Mouse (Mus musculus) T-helper 1 cell (primary cell): ENCODE results near the gene Gm13101.
"Not testable (repeated sequence)": the region's sequence is repeated elsewhere in the genome, so short reads cannot be mapped to it uniquely, and the experiment has no call there.

Source experiments
- in situ Hi-C: fragments of 300-600 bp; cut with MboI, MseI; formaldehyde crosslinking; loops from one replicate; pipeline ENCODE4 v1.15.1; 2025; ENCODE audit warnings: high pct_unique_total_duplicates

The Gm13101 gene

DNA sequence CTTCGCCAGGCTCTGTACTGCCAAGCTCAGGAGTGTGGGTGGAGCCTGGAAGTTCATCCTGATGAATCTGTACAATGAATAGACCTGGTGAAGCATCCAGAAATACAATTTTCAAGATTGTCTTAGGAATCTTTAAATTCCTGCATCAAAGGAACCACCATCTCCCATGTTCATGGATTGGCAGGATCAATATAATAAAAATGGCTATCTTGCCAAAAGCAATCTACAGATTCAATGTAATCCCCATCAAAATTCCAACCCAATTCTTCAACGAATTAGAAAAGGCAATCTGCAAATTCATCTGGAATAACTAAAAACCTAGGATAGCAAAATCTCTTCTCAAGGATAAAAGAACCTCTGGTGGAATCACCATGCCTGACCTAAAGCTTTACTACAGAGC is at the start of gene Gm13101:
Gene Gm13101, minus strand, starts transcription at position 101 of the 400 bp plus-strand sequence.
- in situ Hi-C loops, result loop anchor here (5.0 kb wide), 1 partner anchor 380 kb away; no protein-coding TSS in a partner anchor

DNA sequence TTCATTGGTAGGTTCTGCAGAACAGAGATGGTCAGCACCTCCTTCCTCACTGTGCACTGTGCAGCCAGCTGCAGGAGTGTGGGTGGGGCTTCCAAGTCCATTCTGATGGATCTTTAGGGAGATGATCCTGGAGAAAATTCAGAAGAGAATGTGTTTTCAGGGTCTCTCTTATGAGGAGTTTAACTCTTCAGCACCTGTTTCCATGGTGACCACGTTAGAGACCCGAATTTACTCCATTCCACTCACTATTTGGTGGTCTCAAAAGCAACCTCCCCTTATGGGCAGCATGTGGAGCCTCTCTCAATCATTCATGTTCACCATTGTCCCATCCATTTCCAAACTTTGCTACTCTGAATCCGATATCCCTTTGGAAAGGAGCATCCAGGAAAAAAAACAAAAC is 27.5 kb upstream of the Gm13101 start, which contains the start of gene Pramef17:
Gene Pramef17, minus strand, starts transcription at position 101 of the 400 bp plus-strand sequence.
- in situ Hi-C loops, result loop anchor here (5.0 kb wide), 1 partner anchor 338 kb away; the partner anchor contains the start of gene Gm13128

DNA sequence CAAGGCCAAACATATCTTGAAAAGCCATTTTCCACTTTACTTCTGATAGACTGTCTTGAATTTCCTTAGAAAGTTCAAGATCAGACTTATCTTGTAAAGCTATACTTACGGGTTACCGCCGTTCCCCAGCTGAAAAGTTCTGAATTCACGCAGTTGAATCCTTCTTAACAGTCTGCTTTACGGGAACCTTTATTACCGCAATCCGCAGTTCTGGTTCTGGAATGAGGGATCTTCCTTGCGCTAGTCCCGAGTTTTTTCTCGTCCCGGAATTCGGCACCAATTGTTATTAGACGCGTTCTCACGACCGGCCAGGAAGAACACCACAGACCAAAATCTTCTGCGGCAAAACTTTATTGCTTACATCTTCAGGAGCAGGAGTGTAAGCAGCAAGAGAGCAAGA is 21.4 kb upstream of the Gm13101 start:
- in situ Hi-C loops, result not testable (repeated sequence)

DNA sequence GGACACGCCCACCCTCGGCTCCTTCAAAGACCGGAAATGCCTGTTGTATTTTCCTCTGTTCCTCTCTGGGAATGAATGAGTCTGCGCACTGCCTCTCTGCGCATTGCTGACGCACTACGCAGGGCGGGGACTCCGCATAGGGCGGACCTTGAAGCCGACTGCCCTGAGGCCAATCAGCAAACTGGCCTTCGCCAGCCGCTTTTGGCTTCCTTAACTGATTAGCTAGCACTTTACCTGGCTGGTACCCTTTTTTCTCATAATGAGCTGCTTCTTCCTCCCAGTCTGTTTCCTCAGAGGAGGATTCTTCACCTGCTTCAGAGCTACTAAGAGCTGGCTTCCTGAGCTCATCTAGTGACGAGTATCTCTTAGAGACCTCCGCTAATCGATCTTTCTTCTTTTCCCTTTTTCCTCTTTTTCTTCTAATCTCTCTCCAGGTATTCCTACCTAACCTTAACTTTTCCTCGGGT is 20.8 kb upstream of the Gm13101 start:
- in situ Hi-C loops, result not testable (repeated sequence)

DNA sequence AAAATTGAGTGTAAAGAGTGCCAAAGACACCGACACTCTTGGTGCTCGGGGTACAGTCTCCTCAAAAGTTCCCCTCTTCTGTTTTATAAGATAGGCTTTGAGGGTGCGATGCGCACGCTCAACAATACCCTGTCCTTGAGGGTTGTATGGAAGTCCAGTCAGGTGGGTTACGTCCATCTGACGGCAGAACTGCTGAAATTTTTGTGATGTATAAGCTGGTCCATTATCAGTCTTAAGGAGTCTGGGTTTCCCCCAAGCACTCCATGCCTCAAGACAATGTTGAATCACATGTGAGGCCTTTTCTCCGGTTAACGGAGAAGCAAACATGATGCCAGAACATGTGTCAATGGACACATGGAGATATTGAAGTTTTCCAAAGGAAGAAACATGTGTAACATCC is 19.0 kb upstream of the Gm13101 start:
- in situ Hi-C loops, result not testable (repeated sequence)

DNA sequence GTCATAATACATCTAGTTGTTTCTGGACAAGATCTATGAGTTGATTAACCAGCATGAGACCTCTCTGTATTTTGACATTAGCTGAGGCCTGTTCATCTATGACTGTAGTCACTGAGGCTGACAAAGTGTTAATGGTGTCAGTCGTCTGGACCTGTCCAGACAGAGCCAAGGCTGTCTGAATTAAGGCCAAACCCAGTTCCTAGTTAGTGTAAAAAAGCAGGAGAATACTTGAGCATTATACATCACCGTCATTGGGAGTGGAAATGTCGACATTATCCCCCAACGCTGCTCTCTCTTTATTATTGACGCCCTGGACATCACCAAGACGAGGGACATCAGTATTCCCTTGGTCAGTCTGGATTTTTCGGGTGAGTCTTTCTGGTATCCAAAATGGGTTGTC is 18.4 kb upstream of the Gm13101 start:
- in situ Hi-C loops, result not testable (repeated sequence)

DNA sequence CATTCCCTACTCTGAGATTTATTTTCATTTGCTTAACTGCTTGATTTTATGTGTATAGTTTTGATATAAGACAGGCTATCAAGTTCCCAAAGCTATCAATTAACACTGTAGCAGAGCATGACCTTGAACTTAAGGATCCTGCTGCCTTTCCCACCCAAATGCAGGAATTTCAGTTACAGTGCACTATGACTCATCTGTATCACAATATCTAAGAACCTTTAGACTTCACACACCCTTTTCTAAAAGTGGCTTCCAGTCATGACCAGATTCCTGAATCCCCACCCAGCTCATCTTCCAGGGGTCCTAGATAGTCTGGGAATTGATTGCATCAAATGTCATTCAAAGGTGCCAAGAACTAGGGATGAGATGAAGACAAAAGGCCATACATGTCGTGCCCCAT is 16.7 kb upstream of the Gm13101 start:
- in situ Hi-C loops, result not testable (repeated sequence)

DNA sequence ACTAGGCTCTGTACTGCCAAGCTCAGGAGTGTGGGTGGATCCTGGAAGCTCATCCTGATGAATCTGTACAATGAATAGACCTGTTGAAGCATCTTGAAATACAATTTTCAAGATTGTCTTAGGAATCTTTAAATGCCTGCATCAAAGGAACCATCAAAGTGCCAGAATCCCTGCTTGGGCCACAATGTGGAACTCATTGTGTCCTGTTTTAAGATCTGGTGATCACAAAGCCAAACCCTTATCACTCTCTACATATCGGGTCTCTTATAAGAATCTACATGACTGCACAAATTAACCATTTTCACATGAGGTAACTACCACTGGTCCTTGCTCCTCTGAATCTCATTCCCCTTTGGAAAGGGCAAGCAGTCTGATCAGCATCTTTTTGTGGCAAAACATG is 15.8 kb downstream of the Gm13101 start, which contains the start of gene Pramef25:
Gene Pramef25, minus strand, starts transcription at position 101 of the 400 bp plus-strand sequence.
- in situ Hi-C loops, result not testable (repeated sequence)
